Mouse (Mus musculus): ENCODE results near the gene Pip5k1b.

The Pip5k1b gene

GRCm38 (mm10) chr19:24342786-24343185 is 212.9 kb downstream of the Pip5k1b start:
- DNase-seq (ENCODE audit: low read depth, low spot score): no peak

GRCm38 (mm10) chr19:24336370-24337076 is 219.1 kb downstream of the Pip5k1b start:
- no peak for DNase-seq (ENCODE audit: low read depth, low spot score)

GRCm38 (mm10) chr19:24335611-24336343 is 219.9 kb downstream of the Pip5k1b start:
- no peak for DNase-seq (ENCODE audit: low read depth, low spot score)

GRCm38 (mm10) chr19:24332956-24333355 is 222.7 kb downstream of the Pip5k1b start:
- no peak for DNase-seq (ENCODE audit: low read depth, low spot score)

- no peak for DNase-seq (ENCODE audit: low read depth, low spot score)
Observed at GRCm38 (mm10) chr19:24331274-24331673, 224.4 kb downstream of the Pip5k1b start.

- DNase-seq (ENCODE audit: low read depth, low spot score): no peak
Observed at GRCm38 (mm10) chr19:24330366-24330765, 225.3 kb downstream of the Pip5k1b start.

- DNase-seq (ENCODE audit: low read depth, low spot score): no peak
Observed at GRCm38 (mm10) chr19:24327921-24328320, 227.8 kb downstream of the Pip5k1b start.

GRCm38 (mm10) chr19:24326969-24327368 is 228.7 kb downstream of the Pip5k1b start:
- DNase-seq (ENCODE audit: low read depth, low spot score): no peak

GRCm38 (mm10) chr19:24325692-24326091 is 230.0 kb downstream of the Pip5k1b start:
- DNase-seq (ENCODE audit: low read depth, low spot score): no peak

- no peak for DNase-seq (ENCODE audit: low read depth, low spot score)
Observed at GRCm38 (mm10) chr19:24323841-24324613, 231.6 kb downstream of the Pip5k1b start.

GRCm38 (mm10) chr19:24321900-24322311 is 233.8 kb downstream of the Pip5k1b start:
- DNase-seq (ENCODE audit: low read depth, low spot score): no peak

GRCm38 (mm10) chr19:24321211-24321899 is 234.3 kb downstream of the Pip5k1b start:
- DNase-seq (ENCODE audit: low read depth, low spot score): no peak

- no peak for DNase-seq (ENCODE audit: low read depth, low spot score)
Observed at GRCm38 (mm10) chr19:24318172-24318571, 237.5 kb downstream of the Pip5k1b start.

GRCm38 (mm10) chr19:24317731-24318130 is 237.9 kb downstream of the Pip5k1b start:
- no peak for DNase-seq (ENCODE audit: low read depth, low spot score)

- peak; percentile 56 for DNase-seq (ENCODE audit: low read depth, low spot score)
Observed at GRCm38 (mm10) chr19:24317038-24317591, 238.6 kb downstream of the Pip5k1b start.

- DNase-seq (ENCODE audit: low read depth, low spot score): no peak
Observed at GRCm38 (mm10) chr19:24316060-24316725, 239.5 kb downstream of the Pip5k1b start.

GRCm38 (mm10) chr19:24315234-24315633 is 240.4 kb downstream of the Pip5k1b start:
- DNase-seq (ENCODE audit: low read depth, low spot score): no peak

- DNase-seq (ENCODE audit: low read depth, low spot score): no peak
Observed at GRCm38 (mm10) chr19:24314676-24315075, 241.0 kb downstream of the Pip5k1b start.

- peak; percentile 28 for DNase-seq (ENCODE audit: low read depth, low spot score)
Observed at GRCm38 (mm10) chr19:24312556-24313342, 242.9 kb downstream of the Pip5k1b start.

GRCm38 (mm10) chr19:24312046-24312445 is 243.6 kb downstream of the Pip5k1b start:
- DNase-seq (ENCODE audit: low read depth, low spot score): no peak

All from retina, postnatal 7 days (tissue).